Comparison of ENCODE assay signal across 22 mouse cellular contexts in the genomic region with DNA sequence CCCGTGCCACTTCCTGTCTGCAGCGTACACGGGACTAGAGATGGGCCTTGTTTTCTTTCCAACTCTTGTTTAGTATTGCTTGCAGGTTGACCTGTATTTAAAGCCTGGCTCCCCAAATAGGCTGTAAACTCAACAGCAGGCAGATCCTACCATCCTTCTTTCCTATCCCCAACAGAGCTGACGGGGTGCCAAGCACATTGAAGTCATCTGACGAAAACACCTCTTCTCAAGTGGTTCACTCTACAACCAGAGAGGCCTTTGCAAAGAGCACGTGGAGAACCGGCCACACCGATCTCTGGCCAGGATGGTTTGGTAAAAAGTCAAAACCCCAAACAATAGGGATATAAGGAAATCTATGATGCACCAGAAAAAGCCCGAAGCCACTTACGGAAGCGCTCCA.
"Had no signal": no experiment of that assay in that cellular context is flagged by ENCODE, and none has a peak within 500 bp of the region (broad histone marks: within the 10 kb centered on the region; RNA-seq: fewer than 3 reads in every experiment).

No protein-coding gene starts in this region.

- H3K4me1 ChIP-seq: limb, embryonic 15.5 days had no signal

- H3K9me3 ChIP-seq: heart, embryonic 12.5 days; hindbrain, embryonic 13.5 days; hindbrain, embryonic 15.5 days; kidney, embryonic 15.5 days; limb, embryonic 13.5 days; limb, embryonic 15.5 days; liver, embryonic 12.5 days had no signal

- DNase-seq: gastrocnemius, postnatal 10 days; gastrocnemius, postnatal 36 days; heart, postnatal 14 days; kidney, adult 11 months; kidney, adult 2 months; kidney, adult 9 months; kidney, postnatal 14 days; kidney, postnatal 36 days; layer of hippocampus, adult 9-11 months; layer of hippocampus, postnatal 36 days; left cerebral cortex, postnatal 4 days had no signal

- H3K4me3 ChIP-seq: heart, embryonic 12.5 days; hindbrain, embryonic 13.5 days; hindbrain, embryonic 15.5 days; kidney, embryonic 15.5 days; limb, embryonic 13.5 days; limb, embryonic 15.5 days; liver, embryonic 12.5 days had no signal

- H3K27me3 ChIP-seq: heart, embryonic 12.5 days; hindbrain, embryonic 13.5 days; hindbrain, embryonic 15.5 days; kidney, embryonic 15.5 days; limb, embryonic 13.5 days; limb, embryonic 15.5 days; liver, embryonic 12.5 days had no signal

- H3K9ac ChIP-seq: heart, embryonic 12.5 days; hindbrain, embryonic 13.5 days; hindbrain, embryonic 15.5 days; kidney, embryonic 15.5 days; limb, embryonic 13.5 days; limb, embryonic 15.5 days; liver, embryonic 12.5 days; liver, embryonic 14.5 days had no signal

- H3K36me3 ChIP-seq: hindbrain, embryonic 15.5 days had no signal

- H3K4me2 ChIP-seq: heart, embryonic 12.5 days; hindbrain, embryonic 13.5 days; hindbrain, embryonic 15.5 days; kidney, embryonic 15.5 days; limb, embryonic 13.5 days; limb, embryonic 15.5 days; liver, embryonic 12.5 days had no signal

- ATAC-seq: hindbrain, postnatal 0 days; intestine, embryonic 16.5 days; liver, embryonic 12.5 days had no signal

- H3K27ac ChIP-seq: hindbrain, embryonic 13.5 days; hindbrain, embryonic 15.5 days; hindbrain, postnatal 0 days; kidney, embryonic 15.5 days; kidney, postnatal 0 days; limb, embryonic 13.5 days; limb, embryonic 15.5 days; liver, embryonic 12.5 days; liver, embryonic 14.5 days had no signal
